Mouse (Mus musculus) c-Kit-positive CD71-positive TER-119-positive erythroid progenitor cells, embryonic 14.5 days (primary cell): ENCODE measurements around the gene Ptprm.

Experiments used
- DNase-seq: peaks from one replicate; pipeline ENCODE4 v3.0.0-alpha.2; 2013; ENCODE audit warnings: low spot score

The Ptprm gene

DNA sequence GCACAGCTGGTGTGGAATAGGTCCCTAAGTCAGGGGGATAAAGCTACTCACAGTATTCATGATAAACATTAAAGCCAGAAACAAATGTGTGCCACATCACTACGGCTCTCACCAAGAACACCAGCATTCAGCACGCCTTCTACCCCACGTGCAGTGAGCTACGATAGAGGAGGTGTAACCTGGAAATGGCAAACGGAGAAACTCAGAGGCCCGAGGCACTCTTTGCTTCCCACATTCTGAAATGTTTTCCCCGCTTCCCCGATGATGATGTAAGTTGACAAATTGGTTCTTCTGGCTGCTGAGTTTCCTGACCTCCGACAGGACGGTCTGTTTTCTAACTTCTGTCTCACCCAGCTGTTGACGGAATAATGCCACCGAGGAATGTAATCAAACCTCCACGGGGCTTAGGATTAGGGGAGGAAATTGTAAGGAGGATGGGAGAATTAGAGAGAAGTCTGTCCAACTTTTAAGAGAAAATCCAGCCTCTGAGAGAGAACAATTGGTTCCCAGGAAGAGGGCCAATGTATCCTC, 72.6 kb downstream of the Ptprm start:
- no peak for DNase-seq

DNA sequence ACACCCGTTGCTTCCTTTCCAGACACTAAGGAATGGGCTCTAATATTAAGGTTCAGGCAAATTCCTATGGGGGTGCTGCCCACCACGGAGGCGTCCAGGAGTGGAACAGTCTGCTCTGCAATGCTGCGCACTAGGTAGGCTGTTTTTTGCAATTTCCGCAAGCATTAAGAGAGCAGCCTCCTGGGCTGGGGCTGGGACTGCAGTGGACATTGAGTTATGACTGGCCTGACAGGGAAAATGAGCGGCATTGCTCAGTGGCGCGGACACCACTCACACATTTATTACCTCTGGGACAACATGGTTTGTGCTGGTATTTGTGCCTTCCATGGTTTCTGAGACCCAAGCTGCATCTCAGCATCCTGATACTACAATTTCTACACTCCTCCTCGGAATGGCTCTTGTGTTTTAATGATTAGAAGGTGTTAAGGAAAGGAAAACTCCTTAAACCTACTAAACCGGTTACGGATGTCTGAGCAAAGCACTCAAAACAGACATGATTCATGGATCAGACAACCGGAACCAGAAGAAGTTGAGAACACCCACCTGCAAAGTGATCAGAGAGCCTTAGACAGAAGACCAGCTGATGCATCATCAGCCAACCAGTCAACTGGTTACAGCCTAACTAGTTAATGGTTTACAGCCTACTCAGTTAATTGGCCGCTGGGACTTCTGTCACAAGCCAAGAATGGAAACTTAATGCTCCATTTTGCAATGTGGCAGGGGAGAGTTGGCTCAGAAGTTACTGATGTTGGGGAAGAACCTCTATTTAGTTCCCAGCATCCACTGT, 76.9 kb downstream of the Ptprm start:
- DNase-seq: no peak

DNA sequence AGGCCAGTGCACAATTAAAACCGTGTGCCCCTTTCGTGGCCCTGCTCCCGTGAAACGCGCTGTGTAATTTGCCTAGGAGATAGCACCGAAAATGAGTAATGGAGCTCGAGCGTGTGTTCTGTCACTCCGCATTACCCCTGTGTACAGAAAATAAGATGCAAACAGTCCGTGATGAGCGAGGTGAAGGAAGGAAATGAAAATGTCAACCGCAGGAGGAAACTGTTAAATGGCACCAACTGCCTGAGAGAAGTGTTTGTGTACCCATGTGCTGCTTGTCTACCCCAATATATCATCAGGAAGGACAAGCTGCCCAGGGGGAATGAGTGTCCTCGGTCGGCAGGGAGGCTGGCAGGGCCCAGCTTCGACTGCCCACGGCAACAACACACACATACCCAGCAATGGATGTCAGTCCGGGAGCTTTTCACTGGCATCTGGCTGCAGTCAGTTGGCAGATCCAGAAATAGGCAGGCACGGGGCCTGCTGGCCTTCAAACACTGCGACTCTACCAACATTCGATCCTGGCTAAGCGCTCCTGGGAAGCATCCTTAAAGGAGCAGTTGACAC, 79.6 kb downstream of the Ptprm start:
- no peak for DNase-seq

DNA sequence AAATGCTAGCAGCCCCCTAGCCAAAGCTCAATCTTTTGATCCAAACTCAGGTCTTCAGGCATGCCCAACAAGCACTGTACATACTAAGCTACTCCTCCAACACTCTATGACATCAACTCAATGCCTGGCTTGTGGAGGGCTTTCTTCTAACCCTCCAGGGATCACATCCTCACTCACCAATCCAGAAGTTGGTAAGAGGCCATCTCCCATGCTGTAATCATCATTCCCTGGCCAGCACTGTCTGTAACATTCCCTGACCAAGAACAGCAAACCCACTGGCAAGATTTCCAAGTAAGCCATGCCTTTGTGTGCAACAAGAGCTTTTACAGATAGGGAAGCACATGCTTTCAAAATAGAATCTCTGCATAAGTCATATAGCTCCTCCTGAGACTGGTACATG, 81.3 kb downstream of the Ptprm start:
- DNase-seq: no peak

DNA sequence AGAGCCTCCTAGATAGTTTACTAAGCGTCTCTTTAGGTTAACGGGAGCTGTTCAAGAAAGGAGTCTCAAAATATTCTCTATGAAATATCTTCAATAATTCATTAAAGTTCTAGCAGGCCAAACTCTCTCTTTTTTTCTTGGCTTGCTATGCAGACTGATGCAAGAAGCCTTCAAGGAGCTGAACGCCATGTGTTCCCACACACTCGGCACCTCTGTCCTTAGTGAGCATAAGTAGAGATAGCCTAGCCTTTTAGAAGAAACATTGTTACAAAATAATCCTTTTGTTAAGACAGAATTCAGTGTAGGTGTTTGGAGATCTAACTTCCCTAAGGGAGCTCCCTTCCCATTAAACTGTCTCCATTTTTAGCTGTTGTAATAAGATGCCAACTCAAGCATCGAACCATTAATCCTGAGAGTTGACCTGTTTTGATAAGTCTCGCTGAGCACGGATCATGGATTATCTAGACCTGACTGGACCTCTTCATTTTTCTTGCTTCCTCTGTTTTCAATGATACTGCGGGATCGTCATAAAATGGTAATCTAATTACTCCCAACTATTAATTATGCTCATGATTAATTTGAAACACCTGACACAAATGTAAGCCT, 85.7 kb downstream of the Ptprm start:
- DNase-seq: no peak

DNA sequence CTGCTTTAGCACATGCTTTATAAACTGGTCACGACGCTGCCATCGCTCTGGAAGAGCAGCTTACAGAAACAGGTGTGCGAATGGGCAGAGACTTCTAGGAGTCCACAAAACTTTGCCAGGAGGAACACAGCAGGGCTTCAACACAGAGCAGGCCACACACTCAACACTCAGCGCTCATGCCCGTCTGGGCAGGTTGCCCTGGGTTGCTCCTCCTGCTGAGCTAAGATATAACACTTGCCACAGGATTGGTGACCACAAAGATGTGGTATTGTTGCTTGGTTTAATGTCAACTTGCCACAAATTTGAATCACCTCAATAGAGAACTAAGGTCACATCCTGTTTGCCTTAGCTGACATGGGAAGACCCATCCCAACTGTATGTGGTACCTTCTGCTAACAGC, 88.0 kb downstream of the Ptprm start:
- DNase-seq: no peak

DNA sequence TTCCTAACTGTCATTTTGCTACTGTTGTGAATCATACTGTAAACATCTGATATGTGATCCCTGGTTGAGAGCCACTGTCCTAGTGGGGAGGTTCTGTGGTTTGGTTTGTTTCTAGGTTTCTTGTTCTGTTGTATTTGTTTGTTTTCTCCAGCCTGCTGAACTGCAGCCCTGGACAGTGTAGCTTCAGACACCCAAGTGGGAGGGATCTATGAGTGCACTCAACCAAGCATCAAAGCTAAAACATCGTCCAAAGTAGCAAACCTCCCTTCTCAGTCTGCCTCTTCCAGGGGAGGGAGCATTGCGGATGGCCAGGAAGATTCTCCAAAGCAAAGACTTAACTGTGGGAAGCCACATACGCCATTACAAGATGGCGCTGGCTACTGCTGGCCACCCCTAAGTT, 88.7 kb downstream of the Ptprm start:
- DNase-seq: no peak

DNA sequence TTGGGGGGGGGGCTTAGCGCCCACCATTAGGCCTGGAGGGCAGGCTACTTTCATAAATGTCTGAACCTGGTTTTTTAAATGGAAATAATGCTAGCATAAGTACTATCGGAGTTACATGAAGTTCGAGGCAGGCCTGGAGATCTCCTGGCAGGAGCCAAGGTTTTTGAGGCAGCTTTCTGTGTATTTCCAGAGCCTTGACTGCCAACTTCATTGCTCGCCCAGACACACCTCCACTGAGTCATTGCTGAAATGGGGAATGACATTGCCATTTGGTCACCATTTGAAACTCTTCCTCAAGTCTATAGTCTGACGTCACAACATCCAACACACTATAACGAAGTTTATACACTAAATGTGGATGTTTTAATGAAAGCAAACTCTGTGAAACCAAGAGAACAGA, 89.5 kb downstream of the Ptprm start:
- no peak for DNase-seq

DNA sequence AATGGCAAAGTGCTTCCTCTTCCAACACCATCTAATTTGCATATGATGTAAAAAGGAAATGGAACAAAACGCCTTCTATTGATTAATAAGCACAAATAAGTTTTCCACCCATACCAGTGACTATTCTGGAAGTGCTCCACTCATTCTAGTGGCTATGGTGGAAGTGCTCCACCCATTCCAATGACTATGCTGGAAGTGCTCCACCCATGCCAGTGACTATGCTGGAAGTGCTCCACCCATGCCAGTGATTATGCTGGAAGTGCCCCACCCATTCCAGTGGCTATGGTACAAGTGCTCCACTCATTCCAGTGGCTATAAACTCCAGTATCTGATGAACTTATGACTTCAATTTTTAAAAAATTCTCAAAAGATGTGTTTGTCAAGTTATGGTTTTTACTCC, 91.2 kb downstream of the Ptprm start:
- DNase-seq: no peak

DNA sequence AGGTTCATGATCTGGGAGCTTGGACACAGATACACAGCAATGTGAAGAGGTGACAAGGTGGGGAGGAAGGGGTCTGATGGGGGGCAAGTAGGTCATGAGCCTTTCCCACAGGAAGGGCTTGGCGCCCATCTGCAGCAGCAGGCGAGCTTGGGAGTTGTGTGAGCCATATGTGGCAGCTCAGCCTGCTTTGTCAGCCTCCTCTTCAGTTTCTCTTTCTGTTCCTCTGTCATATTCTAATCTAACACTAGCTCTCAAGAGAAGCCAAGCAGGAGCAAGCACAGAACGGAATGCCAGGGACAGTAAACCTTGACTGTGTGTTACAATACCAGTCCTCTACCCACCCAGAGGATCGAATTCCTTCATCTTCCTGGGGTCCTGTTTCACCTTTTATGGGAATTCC, 94.2 kb downstream of the Ptprm start:
- no peak for DNase-seq

DNA sequence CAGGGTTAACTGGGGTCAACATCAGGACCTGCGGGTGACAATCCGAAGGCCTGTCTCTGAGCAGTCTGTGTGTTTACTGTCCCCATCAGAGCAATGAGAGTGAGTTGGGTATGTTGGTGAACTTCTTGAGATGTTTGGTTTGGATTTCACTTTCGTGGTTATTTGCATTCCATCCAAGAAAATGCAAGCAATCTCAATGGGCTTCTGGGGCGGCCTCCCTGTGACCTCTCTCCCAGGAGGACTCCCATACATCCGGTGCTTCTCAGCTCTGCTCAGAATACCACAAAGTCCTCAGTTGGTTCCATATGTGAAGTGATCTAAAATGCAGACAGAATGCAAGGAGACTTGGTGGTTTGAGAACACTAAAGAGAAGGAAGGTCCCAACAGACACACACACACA, 96.5 kb downstream of the Ptprm start:
- no peak for DNase-seq

DNA sequence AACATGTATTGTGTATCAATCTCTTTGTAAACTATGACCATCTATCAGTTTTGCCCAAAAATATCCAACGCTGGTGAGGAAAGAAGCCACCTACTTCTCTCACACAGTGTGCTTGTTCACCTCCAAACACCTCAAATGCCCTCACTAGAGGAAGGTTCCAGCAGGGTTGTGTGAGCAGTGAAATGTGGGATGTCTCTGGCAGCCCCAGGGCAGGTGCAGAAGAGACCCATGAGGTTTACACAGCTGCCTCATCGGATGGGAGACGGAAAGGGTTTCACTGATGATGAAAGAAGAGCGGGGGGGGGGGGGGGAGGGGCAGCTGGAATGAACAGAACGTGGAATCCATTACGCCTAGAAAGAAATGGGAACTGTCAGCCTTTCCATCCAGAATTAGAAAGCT, 98.1 kb downstream of the Ptprm start:
- no peak for DNase-seq

DNA sequence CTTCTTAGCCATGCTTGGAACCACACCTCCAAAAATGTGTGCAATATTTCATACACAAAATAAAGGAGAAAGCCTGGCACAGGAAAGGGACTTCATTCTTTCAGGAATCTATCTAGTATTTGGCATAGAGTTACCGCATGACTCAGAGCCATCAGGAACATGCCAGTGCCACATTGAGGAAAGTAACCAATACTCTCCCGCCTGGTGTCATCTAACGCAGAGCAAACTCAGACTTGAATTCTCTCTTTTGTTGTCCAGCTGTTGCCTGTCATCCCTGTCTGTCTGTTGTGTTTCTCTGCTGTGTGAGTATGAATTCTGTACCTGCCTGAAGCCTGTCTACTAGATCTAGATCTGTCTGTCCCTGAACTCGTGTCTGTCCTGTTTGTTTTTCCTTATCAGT, 100.8 kb downstream of the Ptprm start:
- DNase-seq: no peak

DNA sequence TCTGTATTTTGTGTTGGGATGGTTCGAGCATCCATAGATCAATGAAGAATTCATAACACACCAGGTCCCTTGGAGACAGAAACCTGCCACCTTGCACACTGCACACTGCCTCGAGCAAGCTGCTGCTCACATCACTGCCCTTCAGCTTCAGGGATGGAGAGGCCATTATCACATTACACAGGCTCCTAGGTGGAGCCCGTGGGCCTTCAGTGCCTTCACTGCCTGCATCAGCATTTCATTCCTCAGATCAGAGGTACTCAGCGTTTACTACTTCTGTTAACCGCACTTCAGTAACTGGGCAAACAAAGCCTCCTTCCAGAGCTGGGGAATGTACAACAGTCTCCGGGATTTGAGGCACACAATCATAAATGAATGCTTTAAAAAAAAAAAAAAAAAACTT, 101.3 kb downstream of the Ptprm start:
- no peak for DNase-seq

DNA sequence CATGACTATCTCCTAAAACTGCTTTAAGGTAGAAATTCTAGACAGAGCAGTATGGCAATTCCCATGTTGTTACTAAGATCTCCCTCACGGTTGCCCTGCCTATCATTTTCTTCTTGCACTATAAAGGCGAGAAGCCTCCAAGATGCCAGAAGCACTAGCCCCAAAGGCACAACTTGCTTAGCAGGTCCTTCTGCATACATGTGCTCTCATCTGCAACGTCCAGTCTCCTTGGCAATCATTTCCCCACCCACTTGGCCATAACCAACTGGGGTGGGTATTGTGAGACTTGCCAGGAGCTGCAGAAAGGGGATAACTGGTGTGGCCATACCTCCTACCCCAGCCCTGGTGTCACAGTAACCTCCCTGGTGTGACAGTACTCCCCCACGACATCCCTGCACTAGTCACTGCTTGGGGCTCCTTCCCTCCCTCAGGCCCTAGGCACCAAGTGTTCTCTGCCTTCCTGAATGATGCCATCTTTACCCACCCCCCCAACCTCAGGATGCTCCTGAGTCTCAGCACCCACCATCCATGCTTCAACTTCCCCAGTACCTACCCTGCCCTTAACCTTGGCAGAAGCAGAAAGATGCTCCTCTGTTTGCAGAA, 108.9 kb downstream of the Ptprm start:
- no peak for DNase-seq

DNA sequence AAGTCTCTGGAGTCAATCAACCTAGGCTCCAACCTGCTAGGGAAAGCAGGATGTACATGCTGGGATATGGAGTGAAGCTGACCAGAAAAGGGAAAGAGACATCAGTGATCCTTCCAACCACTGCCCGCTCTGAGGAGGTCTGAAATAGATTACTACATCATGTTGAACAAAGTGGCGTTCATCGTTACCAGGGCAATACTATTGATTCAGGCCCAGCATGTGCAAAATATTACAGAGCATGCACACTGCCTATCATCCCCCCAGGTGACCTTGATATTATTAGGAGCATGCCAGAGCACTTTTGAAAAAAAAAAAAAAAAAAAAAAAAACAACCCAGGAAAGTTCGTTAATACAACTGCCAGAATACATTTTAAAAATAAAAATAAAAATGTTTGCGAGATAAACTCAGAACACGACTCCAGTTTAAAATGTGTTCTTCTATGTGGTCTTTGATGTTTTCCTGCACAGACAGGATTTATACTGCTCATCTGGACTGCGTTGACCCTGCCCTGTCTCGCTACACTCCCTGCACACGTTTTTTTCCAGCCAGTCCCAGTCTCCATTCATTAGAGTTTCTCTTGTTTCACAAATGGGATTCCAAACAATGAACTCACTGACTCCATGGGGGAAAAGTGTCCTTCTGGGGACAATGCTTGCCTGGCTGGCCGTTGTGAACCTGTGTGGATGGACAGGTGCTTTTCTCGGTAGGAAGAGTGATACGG, 111.3 kb downstream of the Ptprm start:
- DNase-seq: no peak

DNA sequence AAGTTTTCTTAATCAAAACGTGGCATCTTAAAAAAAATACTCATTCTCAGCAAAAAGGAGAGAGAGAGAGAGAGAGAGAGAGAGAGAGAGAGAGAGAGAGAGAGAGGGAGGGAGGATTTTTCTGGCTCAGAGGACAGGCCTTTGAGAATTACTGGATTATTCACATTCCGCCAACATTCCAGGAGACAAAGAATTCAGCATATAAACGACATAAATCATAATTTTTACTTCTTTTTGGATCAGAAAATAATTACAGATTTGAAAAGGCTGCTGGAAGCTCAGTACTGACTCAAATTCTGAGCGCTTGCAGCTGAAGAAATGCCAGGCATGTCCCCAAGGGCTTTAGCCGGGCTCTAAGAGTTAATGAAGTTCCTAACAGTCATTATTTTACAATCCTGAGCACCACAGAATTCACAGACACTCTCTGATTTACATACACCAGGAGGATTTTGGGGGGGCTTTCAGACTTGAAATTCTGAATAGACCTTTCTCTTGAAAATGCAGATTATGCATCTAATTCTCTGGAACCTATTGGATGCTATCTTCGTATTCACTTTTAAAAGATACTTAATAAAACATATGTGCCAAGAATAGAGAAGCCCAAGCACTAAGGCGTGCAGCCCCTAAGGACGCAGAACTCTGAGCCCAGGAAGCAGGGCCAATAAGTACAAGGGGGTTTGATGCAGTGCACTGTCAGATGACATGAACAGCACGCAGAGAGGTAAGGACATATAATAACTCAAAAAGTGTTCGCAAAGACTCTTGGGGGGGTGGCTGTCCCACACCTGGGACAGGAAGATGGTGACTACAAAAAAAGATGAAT, 112.1 kb downstream of the Ptprm start:
- DNase-seq: no peak

DNA sequence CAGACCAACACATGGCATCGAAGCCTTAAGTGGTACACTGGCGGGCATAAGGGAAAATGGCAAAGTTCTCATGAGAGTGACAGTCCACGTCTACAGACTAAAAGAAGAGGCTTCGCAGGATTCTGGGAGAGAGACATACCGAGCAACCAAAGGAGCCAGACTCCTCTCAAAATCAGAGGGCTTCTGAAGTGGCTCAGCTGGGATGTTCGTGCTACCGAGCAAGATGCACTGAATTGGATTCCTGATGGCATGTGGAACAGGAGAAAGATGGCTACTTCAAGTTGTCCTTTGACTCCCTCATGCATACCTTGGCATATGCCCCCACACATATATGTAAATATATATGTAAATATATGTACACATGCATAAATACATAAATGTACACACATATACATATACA, 115.4 kb downstream of the Ptprm start:
- no peak for DNase-seq

DNA sequence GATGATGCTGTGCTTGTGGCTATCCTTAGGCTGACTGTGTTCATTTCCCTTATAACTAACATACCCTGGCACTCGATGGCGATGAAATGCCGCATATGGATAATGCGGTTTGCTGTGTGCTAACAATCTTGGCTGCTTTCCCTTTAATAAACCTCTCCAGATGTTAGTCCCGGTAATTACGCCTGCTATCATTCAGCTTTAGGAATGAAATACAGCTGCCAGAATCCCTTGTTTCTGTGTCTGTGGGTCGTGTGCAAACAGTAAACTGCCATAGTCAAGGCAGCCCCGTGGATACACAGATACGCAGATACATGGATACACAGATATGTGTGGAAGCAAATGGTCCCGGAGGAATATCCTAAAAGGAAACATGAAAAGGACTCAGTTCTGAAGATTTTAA, 116.8 kb downstream of the Ptprm start:
- DNase-seq: no peak

DNA sequence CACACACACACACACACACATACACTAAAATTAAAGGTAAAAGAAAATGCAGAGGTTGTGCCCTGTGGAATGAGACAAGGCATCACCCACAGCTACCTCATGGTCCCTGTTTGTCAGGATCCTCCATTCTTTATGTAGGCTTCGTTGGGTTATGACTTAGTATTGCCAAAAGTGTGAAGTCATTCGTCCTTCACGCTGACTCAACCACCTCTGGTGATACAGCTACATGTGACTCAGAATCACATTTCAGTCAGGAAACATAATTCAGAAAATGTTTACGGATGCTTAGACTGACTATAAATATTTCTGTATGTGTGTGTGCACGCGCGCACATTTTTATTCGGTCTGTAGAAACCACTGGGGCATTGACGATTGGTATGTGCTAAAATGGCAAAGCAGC, 121.2 kb downstream of the Ptprm start:
- DNase-seq: no peak

DNA sequence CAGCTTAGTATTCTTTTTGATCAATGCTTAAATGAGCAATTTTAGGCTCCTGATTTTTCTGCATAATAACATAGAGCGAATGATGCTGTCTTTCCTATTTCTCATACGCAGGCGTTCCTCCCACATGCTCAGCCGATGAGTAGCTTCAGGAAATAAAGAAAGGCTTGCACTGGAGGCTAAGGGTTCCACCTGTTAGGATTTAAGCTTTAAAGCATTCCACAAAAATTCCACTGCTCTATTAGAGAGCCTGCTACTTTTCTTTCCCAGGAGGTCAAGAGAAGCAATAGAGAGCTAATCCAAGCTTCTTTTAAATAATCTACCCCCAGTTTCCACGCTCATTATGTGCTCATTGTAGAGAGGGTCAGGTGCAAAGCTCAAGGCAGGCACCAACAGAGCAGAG, 127.3 kb downstream of the Ptprm start:
- no peak for DNase-seq

DNA sequence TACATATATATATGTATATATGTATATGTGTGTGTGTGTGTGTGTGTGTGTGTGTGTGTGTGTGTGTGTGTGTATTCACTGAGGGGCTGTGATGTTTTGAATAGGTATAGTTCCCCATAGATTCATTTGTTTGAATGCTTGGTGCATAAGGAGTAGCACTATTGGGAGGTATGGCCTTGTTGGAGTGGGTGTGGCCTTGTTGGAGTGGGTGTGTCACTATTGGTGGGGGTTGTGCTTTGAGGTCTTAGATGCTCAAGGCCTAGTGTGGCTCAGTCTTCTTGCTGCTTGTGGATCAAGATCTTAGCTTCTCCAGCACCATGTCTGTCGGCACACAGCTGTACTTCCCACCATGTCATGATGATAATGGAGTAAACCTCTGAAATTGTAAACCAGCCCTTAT, 138.9 kb downstream of the Ptprm start:
- DNase-seq: no peak
